Mouse (Mus musculus) left cerebral cortex, postnatal 25 days (tissue): ENCODE data around the gene Rnf43. TPM values are rescaled to one million over a fixed set of nuclear protein-coding genes. Genes with fewer than 3 reads are reported as not detected.

Experiments used
- DNase-seq, 2 experiments: peaks; one replicate each; pipeline ENCODE4 v3.0.0; 2022; ENCODE audit warnings: low spot score in 2 of 2, mixed read lengths in 1 of 2
- intact Hi-C: fragments of 180-260 bp; cut with DNase I; formaldehyde crosslinking; loops from one replicate; pipeline ENCODE4 v1.15.1; 2025
- total RNA-seq, 2 experiments: library from RNA; stranded (reverse); gene quantifications; 2 replicates each; pipeline ENCODE4 v1.2.3; 2021

Gene Rnf43
- total RNA-seq, result 1 to 10 TPM; 1.9 to 2.7 TPM

- intact Hi-C loops, result loop anchor here (1.0 to 10.0 kb wide), 4 partner anchors 75 to 292 kb away; partner anchors contain the start of genes Supt4a and Tspoap1
- DNase-seq, result peak; percentile 82 to 91
Observed at GRCm38 (mm10) chr11:87662407-87662806, at the start of gene Rnf43. Gene Rnf43 (plus strand): TSS chr11:87662722.

DNA sequence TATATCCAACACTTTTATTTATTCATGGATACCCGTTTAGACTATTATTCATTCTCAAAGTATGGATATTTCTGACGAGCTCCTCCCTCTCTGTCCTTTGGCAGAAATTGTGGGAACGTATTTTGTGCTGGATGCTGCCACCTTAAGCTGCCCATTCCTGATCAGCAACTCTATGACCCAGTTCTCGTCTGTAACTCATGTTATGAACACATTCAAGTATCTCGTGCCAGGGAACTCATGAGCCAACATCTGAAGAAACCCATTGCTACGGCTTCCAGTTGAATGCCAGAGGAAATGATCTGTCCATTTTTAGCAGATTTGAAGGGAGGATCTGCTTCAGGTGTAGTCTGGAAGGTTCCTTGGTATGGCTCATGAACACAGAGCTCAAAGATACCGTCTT is 48.5 kb upstream of the Rnf43 start:
- DNase-seq, result no peak
- intact Hi-C loops, result no loop called here

- no peak for DNase-seq
- intact Hi-C loops, result no loop called here
Observed at GRCm38 (mm10) chr11:87615551-87615950, 47.0 kb upstream of the Rnf43 start.

GRCm38 (mm10) chr11:87615952-87616351 is 46.6 kb upstream of the Rnf43 start:
- intact Hi-C loops, result no loop called here
- peak in 1 of 2 experiments; percentile 42 for DNase-seq

DNA sequence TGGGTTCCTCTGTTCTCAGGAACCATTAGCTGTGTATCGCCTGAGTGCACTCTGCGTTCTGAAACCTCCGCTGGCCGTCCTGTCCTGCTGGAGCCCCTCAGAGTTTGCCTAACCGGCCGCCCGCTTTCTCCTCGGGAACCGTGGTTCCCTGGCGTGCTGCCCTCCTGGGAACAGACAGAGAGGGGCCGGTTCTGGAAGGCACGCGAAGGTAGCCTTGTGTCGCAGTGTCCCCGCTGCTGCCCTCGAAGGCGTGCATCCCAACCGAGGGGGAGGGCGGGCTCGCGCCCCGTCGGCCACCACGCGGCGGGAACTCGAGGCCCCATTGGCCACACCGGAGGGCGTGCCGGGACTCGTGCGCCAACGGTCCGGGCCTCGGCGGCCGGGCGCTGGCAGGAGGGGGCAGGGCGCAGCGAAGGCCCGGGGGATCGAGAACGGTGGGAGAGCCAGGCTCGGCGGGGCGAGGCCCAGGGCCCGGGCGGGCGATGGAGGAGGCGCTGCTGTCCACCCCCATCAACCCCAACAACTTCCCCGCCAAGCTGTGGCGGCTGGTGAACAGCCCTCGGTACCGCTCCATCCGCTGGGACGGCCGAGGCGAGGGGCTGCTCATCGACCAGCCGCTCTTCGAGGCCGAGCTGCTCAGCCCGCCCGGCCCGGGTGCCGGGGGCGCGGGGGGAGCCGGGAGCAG is 45.6 kb upstream of the Rnf43 start, which contains the start of gene Hsf5:
Gene Hsf5 (plus strand): TSS at position 375 of the 685 bp plus-strand sequence.
- no peak for DNase-seq
- intact Hi-C loops, result no loop called here

- no peak for DNase-seq
- intact Hi-C loops, result no loop called here
Observed at GRCm38 (mm10) chr11:87617606-87618005, 44.9 kb upstream of the Rnf43 start.

DNA sequence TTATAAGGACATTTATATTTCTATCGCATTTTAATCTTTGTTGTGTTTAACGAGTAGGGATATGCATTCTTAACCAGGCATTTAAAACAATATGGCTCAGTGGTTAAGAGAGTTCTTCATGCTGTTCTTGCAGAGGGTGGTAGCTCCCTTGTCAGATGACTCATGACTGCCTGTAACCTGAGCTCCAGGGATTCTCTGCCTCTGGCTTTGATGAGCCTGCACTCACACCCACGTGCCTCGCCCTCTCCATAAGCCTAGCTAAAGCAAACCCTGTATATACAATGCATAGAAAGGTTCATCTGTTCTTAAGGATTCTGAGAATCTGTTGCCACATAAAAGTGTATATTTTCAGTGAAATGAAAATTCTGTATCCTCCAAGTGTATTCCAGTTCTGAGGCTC is 39.4 kb upstream of the Rnf43 start:
- intact Hi-C loops, result no loop called here
- no peak for DNase-seq

- intact Hi-C loops, result no loop called here
- no peak for DNase-seq
Observed at GRCm38 (mm10) chr11:87629859-87630258, 32.7 kb upstream of the Rnf43 start.

GRCm38 (mm10) chr11:87638793-87639192 is 23.7 kb upstream of the Rnf43 start:
- intact Hi-C loops, result no loop called here
- no peak for DNase-seq

DNA sequence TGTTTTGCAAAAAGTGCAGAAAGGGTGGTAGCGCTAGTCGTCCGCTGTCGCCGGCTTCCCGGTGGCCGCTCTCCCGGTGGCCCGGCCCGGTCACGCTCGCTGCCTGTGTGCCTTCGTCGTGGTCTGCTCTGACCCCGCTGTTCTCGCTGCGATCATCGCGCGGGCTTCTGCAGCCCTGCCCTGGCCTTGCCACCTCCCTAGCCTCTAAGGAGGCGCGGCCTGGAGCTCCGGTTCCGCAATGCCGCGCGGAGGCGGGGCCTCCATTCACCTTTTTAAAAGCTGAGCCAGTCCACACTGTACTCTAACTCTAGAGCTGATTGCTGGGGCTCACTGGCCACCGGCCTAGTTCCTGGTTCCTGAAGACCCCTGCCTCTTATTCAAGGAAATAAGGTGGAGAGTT is 23.3 kb upstream of the Rnf43 start:
- intact Hi-C loops, result no loop called here
- no peak for DNase-seq

- intact Hi-C loops, result no loop called here
- no peak for DNase-seq
Observed at GRCm38 (mm10) chr11:87642865-87643264, 19.7 kb upstream of the Rnf43 start.

DNA sequence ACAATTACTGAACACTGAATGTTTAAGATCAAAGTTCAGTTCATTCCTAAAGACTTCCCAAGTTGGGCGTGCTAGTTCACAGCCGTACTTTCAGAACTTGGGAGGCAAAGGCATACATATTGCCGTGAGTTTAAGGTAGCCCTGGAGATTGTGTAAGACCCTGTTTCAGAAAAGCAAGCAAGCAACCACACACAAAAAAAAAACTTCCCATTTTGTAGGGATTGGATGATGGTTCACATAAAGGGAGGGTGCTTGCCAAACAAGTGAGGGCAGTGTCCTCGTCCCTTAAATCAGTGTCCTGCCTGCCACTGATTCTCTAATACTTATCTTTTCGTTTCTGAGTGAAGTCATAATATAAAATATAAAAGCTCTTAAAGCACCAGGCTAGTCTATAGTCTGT is 7.8 kb upstream of the Rnf43 start:
- DNase-seq, result no peak
- intact Hi-C loops, result no loop called here

DNA sequence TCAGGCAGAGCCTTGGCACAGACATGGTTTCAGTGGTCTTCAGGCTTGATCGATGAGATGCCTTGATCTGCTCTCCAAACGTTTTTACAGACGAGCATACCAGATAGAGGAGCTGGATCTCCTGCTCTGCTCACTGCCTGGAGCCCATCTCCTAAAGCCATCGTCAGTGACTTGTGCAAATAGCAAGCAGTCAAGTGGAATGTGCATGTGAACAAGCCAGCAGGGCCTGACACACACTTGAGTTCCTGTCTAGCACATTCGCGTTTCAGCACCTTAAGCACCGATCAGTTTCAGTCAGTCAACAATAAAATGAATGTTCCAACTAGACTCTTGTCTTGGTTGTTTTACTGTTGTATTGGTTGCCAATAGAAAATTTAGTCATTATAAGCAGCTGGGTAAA is 3.3 kb upstream of the Rnf43 start:
- no peak for DNase-seq
- intact Hi-C loops, result no loop called here

DNA sequence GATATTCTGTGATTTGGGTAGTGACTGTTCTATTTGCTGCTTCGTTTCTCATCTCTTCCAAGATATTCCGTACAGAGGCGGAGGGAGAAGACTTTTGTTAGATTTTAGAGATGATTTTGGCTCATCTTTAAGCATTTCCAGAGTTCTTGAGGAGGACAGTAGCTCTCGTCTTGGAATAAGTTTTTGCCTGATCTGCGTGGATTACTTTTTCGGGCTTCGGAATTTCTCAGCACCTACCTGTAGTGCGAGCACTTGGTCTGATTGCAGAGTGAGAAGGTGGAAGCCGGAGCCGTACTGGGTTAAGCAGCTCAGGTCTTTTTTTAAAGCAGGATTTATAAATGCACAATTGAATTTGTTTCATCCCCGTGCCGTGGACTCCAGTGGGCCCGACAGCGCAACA is 300 bp downstream of the Rnf43 start:
- peak in 1 of 2 experiments; percentile 5 for DNase-seq
- intact Hi-C loops, result loop anchor here (1.0 to 10.0 kb wide), 4 partner anchors 74 to 292 kb away; partner anchors contain the start of genes Supt4a and Tspoap1

DNA sequence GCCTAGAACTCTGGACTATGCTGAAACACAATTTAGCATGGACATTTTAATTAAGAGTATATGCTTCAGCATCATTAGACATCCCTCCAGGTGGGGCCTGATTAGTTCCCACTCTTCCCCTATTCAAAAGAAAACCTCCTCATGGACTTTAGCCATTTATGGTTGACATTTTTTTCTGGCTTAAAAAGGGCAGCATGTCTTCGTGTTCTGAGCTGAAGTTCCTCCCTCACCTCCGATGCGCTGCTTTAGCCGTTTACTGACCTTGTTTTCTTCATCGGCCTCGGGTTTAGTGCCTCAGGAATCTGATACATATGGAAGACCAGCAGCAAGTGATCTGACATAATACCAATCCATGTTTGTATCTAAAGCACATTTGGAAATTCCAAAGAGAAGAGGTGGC is 1.4 kb downstream of the Rnf43 start:
- intact Hi-C loops, result loop anchor here (5.0 to 10.0 kb wide), 2 partner anchors 98 to 291 kb away; partner anchors contain the start of gene Tspoap1
- DNase-seq, result no peak

DNA sequence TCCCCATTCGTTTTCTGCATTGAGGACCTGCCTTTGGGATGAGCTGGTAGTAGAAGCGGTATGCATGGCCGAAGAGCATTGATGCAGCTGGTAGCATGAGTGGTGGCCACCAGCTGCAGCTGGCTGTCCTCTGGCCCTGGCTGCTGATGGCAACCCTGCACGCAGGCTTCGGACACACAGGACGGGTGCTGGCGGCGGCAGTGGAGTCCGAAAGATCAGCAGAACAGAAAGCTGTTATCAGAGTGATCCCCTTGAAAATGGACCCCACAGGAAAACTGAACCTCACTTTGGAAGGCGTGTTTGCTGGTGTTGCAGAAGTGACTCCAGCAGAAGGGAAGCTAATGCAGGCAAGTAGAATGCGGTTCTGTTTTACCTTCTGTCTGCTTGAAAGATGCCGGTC is 2.0 kb downstream of the Rnf43 start:
- intact Hi-C loops, result loop anchor here (5.0 to 10.0 kb wide), 2 partner anchors 98 to 290 kb away; partner anchors contain the start of gene Tspoap1

DNA sequence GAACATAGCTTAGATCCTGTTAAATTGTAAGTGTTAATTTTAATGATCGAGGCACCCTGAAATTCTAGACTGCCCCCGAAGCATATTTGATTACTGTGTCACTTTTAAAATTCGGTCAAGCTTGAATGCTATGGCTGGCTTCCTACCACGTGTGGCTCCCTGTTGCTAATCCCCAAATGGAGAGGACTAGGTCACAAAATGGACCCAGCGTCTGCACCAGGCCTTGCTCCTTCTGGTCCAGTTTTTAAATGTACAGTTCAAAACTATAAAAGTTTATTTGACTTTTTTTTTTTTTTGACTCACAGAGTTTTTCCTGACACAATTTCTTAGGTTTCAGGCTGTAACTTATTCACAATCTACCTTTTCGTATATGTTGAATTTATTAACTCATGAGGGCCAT is 2.7 kb downstream of the Rnf43 start:
- intact Hi-C loops, result loop anchor here (10.0 kb wide), 1 partner anchor 290 kb away; no protein-coding TSS in a partner anchor
- DNase-seq, result no peak

More for the DNA sequence above, 2.0 kb downstream of the Rnf43 start:
- no peak for DNase-seq

- intact Hi-C loops, result loop anchor here (10.0 kb wide), 1 partner anchor 289 kb away; no protein-coding TSS in a partner anchor
- no peak for DNase-seq
Observed at GRCm38 (mm10) chr11:87665658-87666057, 3.1 kb downstream of the Rnf43 start.

DNA sequence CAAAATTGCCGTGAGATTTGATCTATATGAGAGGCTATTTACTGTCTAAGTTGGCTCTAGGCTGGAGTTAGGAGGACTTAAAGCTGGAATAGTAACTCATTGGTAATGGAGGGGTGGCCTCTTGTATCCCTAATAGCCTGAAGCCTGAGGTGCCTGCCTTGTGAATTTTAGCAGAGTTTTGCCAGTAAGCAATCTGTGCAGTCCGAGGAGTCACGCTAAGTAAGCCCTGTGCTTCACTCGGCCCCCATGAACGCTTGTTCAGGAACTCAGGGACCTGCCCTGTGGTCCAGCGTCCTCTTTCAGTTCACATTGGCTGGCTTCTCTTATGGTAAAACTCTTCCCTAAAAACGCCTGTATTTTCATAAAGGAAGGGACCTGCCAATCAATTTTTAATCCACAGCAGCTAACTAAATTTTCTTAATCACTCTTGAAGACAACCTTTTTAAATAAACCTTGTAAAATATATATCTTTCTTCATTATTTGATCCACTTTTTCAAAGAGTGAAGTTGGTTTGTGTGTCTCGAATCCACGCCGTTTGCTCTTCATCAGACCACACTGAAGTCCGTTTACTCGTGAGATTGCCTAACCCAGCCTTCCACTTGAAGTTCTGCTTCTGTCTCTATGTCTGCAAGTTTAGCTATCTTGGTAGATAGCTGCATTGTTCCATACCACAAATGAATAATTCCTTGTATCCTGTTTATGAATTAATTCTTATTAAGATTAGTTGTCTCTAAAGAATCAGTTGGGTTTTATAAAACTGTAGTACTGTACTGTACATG is 3.9 kb downstream of the Rnf43 start:
- intact Hi-C loops, result loop anchor here (10.0 kb wide), 1 partner anchor 288 kb away; no protein-coding TSS in a partner anchor
- no peak for DNase-seq
